Mouse (Mus musculus): Measurements from ENCODE around the gene Col7a1.

- TF ChIP-seq CTCF (IDR thresholded peaks at IDR 0.05; ENCODE audit: extremely low read depth, insufficient read depth, low read length) (no peak), POLR2A (IDR thresholded peaks at IDR 0.05; ENCODE audit: extremely low read depth, insufficient read depth, low read length) (no peak)
Measured at GRCm38 (mm10) chr9:109016973-109017604, 63.7 kb downstream of the Col7a1 start.

All from cortical plate, adult 2 months (tissue).